Mouse (Mus musculus) liver, postnatal 0 days (tissue): ENCODE results near the gene Gle1.

Experiments used
- CTCF ChIP-seq: sonication (generic); IDR thresholded peaks from 2 replicates; pipeline ENCODE4 v1.5.1; 2016; ENCODE audit warnings: antibody characterized with exemption, low read depth
- EP300 ChIP-seq: IDR thresholded peaks from 2 replicates; pipeline ENCODE4 v1.6.1; 2016; ENCODE audit warnings: antibody characterized with exemption, low read depth, mild to moderate bottlenecking

DNA sequence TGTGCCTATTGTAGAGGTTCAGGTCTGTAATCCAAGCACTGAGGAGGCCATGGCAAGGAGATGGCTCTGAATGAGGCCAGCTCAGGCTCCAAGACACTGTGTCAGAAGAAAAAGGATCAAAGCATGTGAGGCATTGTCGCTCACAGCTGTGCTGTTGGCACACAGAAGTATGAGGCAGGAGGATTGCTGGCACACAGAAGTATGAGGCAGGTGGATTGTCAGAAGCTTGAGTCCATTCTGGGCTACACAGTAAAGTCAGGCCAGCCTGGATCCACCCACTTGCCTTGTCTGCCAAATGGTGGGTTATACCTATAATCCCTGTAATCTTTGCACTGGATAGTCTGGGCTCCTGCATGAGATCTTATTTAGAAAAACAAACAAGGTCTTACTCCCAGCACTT is 37.1 kb upstream of the Gle1 start:
- no peak for TF ChIP-seq CTCF
- TF ChIP-seq EP300: no peak
